ENCODE assay signal across 12 mouse cellular contexts in the genomic region with DNA sequence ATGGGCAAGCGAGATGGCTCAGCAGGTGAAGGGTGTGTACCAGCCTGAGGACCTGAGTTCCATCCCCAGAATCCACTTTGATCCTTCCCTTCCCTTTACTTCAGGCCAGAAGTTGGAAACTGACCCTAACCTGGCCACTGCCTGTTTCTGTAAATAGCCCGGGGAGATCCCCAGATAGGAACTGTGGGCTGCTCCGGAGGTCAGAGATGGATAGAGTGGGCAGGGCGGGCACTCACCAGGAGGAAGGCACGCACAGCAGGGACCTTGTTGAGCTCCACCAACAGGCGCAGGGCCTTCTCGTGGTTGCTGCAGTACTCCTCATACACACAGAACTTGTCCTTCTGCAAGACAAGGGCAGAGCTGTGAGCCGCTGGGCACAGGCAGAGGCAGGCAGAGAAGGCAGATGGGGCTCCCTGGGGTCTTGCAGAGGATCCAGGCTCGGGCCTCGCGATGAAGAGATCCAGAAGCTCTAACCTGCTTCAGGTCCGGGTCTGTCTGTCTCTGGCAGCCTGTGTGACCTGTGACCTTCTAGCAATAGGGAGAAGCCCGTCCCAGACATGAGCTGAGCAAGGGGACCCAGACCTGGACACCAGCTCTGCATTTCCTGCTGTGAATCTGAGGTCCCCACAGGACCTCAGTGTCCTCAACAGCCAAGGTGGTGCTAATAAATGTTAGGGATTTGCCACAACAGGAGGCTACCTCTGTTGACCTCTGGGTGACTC.
DNase-seq lines count a peak whose midpoint lies in the region; ATAC-seq and TF ChIP-seq lines count a peak whose summit lies in the region.
"Had no signal": no experiment of that assay in that cellular context is flagged by ENCODE, and none has a peak within 500 bp of the region (broad histone marks: within the 10 kb centered on the region; RNA-seq: fewer than 3 reads in every experiment).

No protein-coding gene starts in this region.

- intact Hi-C loops in left cerebral cortex, adult 2 months (cut with DNase I): no loop called here

- no peak for ATAC-seq in heart, embryonic 13.5 days (ENCODE audit: extremely low read depth, insufficient number of reproducible peaks, low FRiP score, low TSS enrichment)
- ATAC-seq in embryonic facial prominence, embryonic 12.5 days (ENCODE audit: insufficient number of reproducible peaks, insufficient read depth, low FRiP score, low TSS enrichment): no peak
- ATAC-seq: midbrain, embryonic 16.5 days; Patski had no signal

- H3K27ac ChIP-seq in heart, embryonic 13.5 days (replicated peaks): peak overlapping the region; percentile 66
- peak overlapping the region; percentile 74 for H3K27ac ChIP-seq in left cerebral cortex, adult 2 months
- peak overlapping the region; percentile 29; the same call in 1 of the 2 replicates for H3K27ac ChIP-seq in brown adipose tissue, adult 24 weeks (replicated peaks; ENCODE audit: low read depth, low read length)
- peak overlapping the region; percentile 7; the same call in 1 of the 2 replicates for H3K27ac ChIP-seq in embryonic facial prominence, embryonic 12.5 days
- H3K27ac ChIP-seq: neural tube, embryonic 12.5 days had no signal

- H3K9me3 ChIP-seq in heart, embryonic 13.5 days: no peaks in the 10 kb centered on the region
- no peaks in the 10 kb centered on the region for H3K9me3 ChIP-seq in embryonic facial prominence, embryonic 12.5 days
- H3K9me3 ChIP-seq: neural tube, embryonic 12.5 days had no signal

- peaks cover 17% of the 10 kb centered on the region for H3K4me1 ChIP-seq in heart, embryonic 13.5 days
- H3K4me1 ChIP-seq in brown adipose tissue, adult 24 weeks (ENCODE audit: control insufficient read depth, insufficient read depth, insufficient read length, low read length): peaks cover 5% of the 10 kb centered on the region
- no peaks in the 10 kb centered on the region for H3K4me1 ChIP-seq in embryonic facial prominence, embryonic 12.5 days

- no peak overlapping the region for H3K4me2 ChIP-seq in heart, embryonic 13.5 days
- no peak overlapping the region for H3K4me2 ChIP-seq in embryonic facial prominence, embryonic 12.5 days (replicated peaks)

- peaks cover 9% of the 10 kb centered on the region for H3K36me3 ChIP-seq in heart, embryonic 13.5 days
- H3K36me3 ChIP-seq in embryonic facial prominence, embryonic 12.5 days: peaks cover 20% of the 10 kb centered on the region

- 0 out of 2 replicates have a peak overlapping the region, but pooled peaks have one; percentile 4 for H3K9ac ChIP-seq in heart, embryonic 13.5 days
- H3K9ac ChIP-seq in embryonic facial prominence, embryonic 12.5 days: no peak overlapping the region
- H3K9ac ChIP-seq: neural tube, embryonic 12.5 days had no signal

- DNase-seq in heart, postnatal 4 days: no peak
- DNase-seq in left cerebral cortex, adult 2 months (ENCODE audit: extremely low spot score in 1 of 2, low spot score in 2 of 2): no peak
- no peak for DNase-seq in left cerebral cortex, adult 8-10 months (ENCODE audit: low spot score in 2 of 2)
- no peak for DNase-seq in spleen, postnatal 14 days (ENCODE audit: low spot score in 2 of 2)
- DNase-seq: cerebellum, adult 9-11 months had no signal

- WGBS in heart, embryonic 13.5 days: 62% methylated on average over 13 of the region's 13 CpGs
- WGBS in embryonic facial prominence, embryonic 12.5 days: 76% methylated on average over 13 of the region's 13 CpGs

- no peaks in the 10 kb centered on the region for H3K27me3 ChIP-seq in heart, embryonic 13.5 days (replicated peaks)
- H3K27me3 ChIP-seq in embryonic facial prominence, embryonic 12.5 days: no peaks in the 10 kb centered on the region
- H3K27me3 ChIP-seq: CH12.LX; neural tube, embryonic 12.5 days; Patski had no signal

- TF ChIP-seq CTCF in left cerebral cortex, adult 2 months (IDR thresholded peaks at IDR 0.05): no peak

- H3K4me3 ChIP-seq in heart, embryonic 13.5 days: no peak overlapping the region
- H3K4me3 ChIP-seq in left cerebral cortex, adult 2 months: no peak overlapping the region
- no peak overlapping the region for H3K4me3 ChIP-seq in brown adipose tissue, adult 24 weeks (ENCODE audit: insufficient read depth, low read depth, low read length)
- no peak overlapping the region for H3K4me3 ChIP-seq in embryonic facial prominence, embryonic 12.5 days
- H3K4me3 ChIP-seq: neural tube, embryonic 12.5 days had no signal

Comparison
In these comparisons a context has a peak if more than half of its experiments do, and no peak if none do; other contexts are left out.
1. H3K27ac ChIP-seq: peak in every context shown above with its lines; median percentile 74 in left cerebral cortex, adult 2 months; 66 in heart, embryonic 13.5 days; 29 in brown adipose tissue, adult 24 weeks; 7 in embryonic facial prominence, embryonic 12.5 days.